Mouse (Mus musculus): ENCODE measurements at regions not wholly inside any gene's neighbourhood (a gene's known extent, or its start where the extent isn't known, plus 50 kb on each side); places are given as distances from the start of the nearest gene placed in this dataset.

GRCm38 (mm10) chr19:15160641-15161040 is 562.8 kb upstream of the Tle4 start:
- no peaks in the 10 kb centered on the region for H3K36me3 ChIP-seq (ENCODE audit: control insufficient read depth, insufficient read depth, low read length)
- no peak overlapping the region for H3K4me3 ChIP-seq (ENCODE audit: low read depth, low read length)
- H3K27ac ChIP-seq (replicated peaks) = no peak overlapping the region
- TF ChIP-seq CTCF (IDR thresholded peaks at IDR 0.05; ENCODE audit: low read depth) (no peak), EP300 (optimal IDR thresholded peaks at IDR 0.05) (no peak)
- H3K9me3 ChIP-seq (ENCODE audit: control insufficient read depth, low read length) = no peaks in the 10 kb centered on the region
- no peaks in the 10 kb centered on the region for H3K4me1 ChIP-seq (replicated peaks; ENCODE audit: control insufficient read depth, insufficient read depth)
- no peak overlapping the region for H3K4me2 ChIP-seq (replicated peaks; ENCODE audit: low read depth)
- no peaks in the 10 kb centered on the region for H3K27me3 ChIP-seq (ENCODE audit: control insufficient read depth, insufficient read depth, low read length)
- H3K9ac ChIP-seq (ENCODE audit: low read length) = no peak overlapping the region
- no peak for DNase-seq (ENCODE audit: low spot score)
- no peak for ATAC-seq (ENCODE audit: low FRiP score, low TSS enrichment)
- 43% methylated on average over 3 of the region's 3 CpGs for WGBS

DNA sequence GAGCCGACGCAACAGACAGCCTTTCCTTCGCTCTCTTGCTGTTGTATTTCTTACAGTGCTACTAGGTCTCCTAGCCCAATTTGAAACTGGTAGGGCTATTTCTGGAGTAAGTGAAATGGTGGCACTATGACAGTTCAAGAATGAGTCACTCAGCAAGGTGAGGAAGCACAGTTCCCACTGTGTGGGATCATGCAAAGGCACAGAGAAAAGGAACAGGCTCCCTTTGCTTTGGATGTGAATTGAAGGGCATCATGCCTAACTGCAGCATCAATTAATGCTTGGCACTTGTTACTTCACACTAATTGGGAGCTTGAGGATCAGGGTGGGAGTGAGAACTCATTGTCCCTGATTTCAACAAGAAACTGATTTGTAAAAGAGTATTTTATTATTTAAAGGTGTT is 560.8 kb upstream of the Tle4 start:
- ATAC-seq (ENCODE audit: low FRiP score, low TSS enrichment) (no peak), DNase-seq (ENCODE audit: low spot score) (no peak)
- WGBS = 94% methylated on average over 3 of the region's 3 CpGs
- H3K9ac ChIP-seq (ENCODE audit: low read length) = no peak overlapping the region
- H3K27ac ChIP-seq (replicated peaks) = no peak overlapping the region
- no peaks in the 10 kb centered on the region for H3K36me3 ChIP-seq (ENCODE audit: control insufficient read depth, insufficient read depth, low read length)
- H3K4me1 ChIP-seq (replicated peaks; ENCODE audit: control insufficient read depth, insufficient read depth) = no peaks in the 10 kb centered on the region
- H3K27me3 ChIP-seq (ENCODE audit: control insufficient read depth, insufficient read depth, low read length) = no peaks in the 10 kb centered on the region
- no peak overlapping the region for H3K4me2 ChIP-seq (replicated peaks; ENCODE audit: low read depth)
- no peak overlapping the region for H3K4me3 ChIP-seq (ENCODE audit: low read depth, low read length)
- TF ChIP-seq CTCF (IDR thresholded peaks at IDR 0.05; ENCODE audit: low read depth) (no peak), EP300 (optimal IDR thresholded peaks at IDR 0.05) (no peak)
- no peaks in the 10 kb centered on the region for H3K9me3 ChIP-seq (ENCODE audit: control insufficient read depth, low read length)

DNA sequence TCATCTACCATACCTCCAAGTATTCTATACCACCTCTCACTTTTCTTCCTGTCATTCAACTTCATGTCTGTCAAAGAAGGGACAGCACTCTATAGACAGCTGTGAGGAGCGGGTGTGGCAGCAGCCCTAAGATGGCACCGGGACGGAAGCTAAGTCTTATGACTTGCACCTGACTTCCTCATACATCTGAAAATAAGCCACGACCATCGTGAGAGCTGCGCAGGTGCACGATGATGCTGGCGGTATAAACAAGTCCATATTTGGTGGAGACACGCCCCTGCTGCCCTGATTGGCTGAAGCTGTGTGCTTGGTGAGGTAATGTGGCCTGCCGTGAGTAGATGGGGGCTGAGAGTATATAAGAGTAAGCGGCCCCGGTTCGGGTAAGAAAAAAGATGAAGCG is 560.3 kb upstream of the Tle4 start:
- no peak for DNase-seq (ENCODE audit: low spot score)
- ATAC-seq (ENCODE audit: low FRiP score, low TSS enrichment) = no peak
- no peak overlapping the region for H3K27ac ChIP-seq (replicated peaks)

GRCm38 (mm10) chr19:15154693-15155092 is 556.8 kb upstream of the Tle4 start:
- TF ChIP-seq CTCF (IDR thresholded peaks at IDR 0.05; ENCODE audit: low read depth) = no peak
- TF ChIP-seq EP300 (optimal IDR thresholded peaks at IDR 0.05) = no peak
- Histone ChIP-seq H3K27me3 (ENCODE audit: control insufficient read depth, insufficient read depth, low read length) (no peaks in the 10 kb centered on the region), H3K27ac (replicated peaks) (no peak overlapping the region), H3K4me3 (ENCODE audit: low read depth, low read length) (no peak overlapping the region), H3K4me2 (replicated peaks; ENCODE audit: low read depth) (no peak overlapping the region), H3K9ac (ENCODE audit: low read length) (no peak overlapping the region), H3K36me3 (ENCODE audit: control insufficient read depth, insufficient read depth, low read length) (no peaks in the 10 kb centered on the region), H3K9me3 (ENCODE audit: control insufficient read depth, low read length) (no peaks in the 10 kb centered on the region), H3K4me1 (replicated peaks; ENCODE audit: control insufficient read depth, insufficient read depth) (no peaks in the 10 kb centered on the region)
- DNase-seq (ENCODE audit: low spot score) (no peak), ATAC-seq (ENCODE audit: low FRiP score, low TSS enrichment) (no peak)
- WGBS = 38% methylated on average over 2 of the region's 2 CpGs

More for the DNA sequence above, 560.3 kb upstream of the Tle4 start:
- Histone ChIP-seq H3K9ac (ENCODE audit: low read length) (no peak overlapping the region), H3K36me3 (ENCODE audit: control insufficient read depth, insufficient read depth, low read length) (no peaks in the 10 kb centered on the region), H3K4me1 (replicated peaks; ENCODE audit: control insufficient read depth, insufficient read depth) (no peaks in the 10 kb centered on the region), H3K4me2 (replicated peaks; ENCODE audit: low read depth) (no peak overlapping the region), H3K4me3 (ENCODE audit: low read depth, low read length) (no peak overlapping the region), H3K27me3 (ENCODE audit: control insufficient read depth, insufficient read depth, low read length) (no peaks in the 10 kb centered on the region), H3K9me3 (ENCODE audit: control insufficient read depth, low read length) (no peaks in the 10 kb centered on the region)
- 83% methylated on average over 14 of the region's 14 CpGs for WGBS
- TF ChIP-seq EP300 (optimal IDR thresholded peaks at IDR 0.05) (no peak), CTCF (IDR thresholded peaks at IDR 0.05; ENCODE audit: low read depth) (no peak)

DNA sequence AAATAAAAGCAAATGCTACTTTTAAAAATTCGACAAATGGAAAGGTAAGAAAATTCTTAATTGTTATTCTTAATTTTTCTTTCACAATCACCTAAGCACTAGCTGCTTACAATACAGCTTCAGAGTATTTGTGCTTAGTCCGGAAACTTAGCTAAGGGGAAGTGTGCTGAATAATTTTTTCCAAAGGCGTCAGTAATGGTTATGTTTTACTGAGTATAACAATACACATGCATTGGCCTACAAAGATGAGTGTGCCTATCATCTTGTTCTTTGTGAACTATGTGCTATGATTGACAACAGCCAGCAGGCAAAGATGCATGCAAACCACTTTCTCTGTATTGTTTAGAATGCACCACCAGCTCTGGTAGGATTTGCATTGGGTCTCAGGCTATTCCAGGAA is 548.5 kb upstream of the Tle4 start:
- 86% methylated on average over 3 of the region's 3 CpGs for WGBS
- Histone ChIP-seq H3K9me3 (ENCODE audit: control insufficient read depth, low read length) (no peaks in the 10 kb centered on the region), H3K27me3 (ENCODE audit: control insufficient read depth, insufficient read depth, low read length) (no peaks in the 10 kb centered on the region), H3K27ac (replicated peaks) (no peak overlapping the region), H3K4me2 (replicated peaks; ENCODE audit: low read depth) (no peak overlapping the region), H3K4me3 (ENCODE audit: low read depth, low read length) (no peak overlapping the region), H3K4me1 (replicated peaks; ENCODE audit: control insufficient read depth, insufficient read depth) (no peaks in the 10 kb centered on the region), H3K36me3 (ENCODE audit: control insufficient read depth, insufficient read depth, low read length) (no peaks in the 10 kb centered on the region), H3K9ac (ENCODE audit: low read length) (no peak overlapping the region)
- no peak for DNase-seq (ENCODE audit: low spot score)
- no peak for TF ChIP-seq EP300 (optimal IDR thresholded peaks at IDR 0.05)
- TF ChIP-seq CTCF (IDR thresholded peaks at IDR 0.05; ENCODE audit: low read depth) = no peak
- no peak for ATAC-seq (ENCODE audit: low FRiP score, low TSS enrichment)

DNA sequence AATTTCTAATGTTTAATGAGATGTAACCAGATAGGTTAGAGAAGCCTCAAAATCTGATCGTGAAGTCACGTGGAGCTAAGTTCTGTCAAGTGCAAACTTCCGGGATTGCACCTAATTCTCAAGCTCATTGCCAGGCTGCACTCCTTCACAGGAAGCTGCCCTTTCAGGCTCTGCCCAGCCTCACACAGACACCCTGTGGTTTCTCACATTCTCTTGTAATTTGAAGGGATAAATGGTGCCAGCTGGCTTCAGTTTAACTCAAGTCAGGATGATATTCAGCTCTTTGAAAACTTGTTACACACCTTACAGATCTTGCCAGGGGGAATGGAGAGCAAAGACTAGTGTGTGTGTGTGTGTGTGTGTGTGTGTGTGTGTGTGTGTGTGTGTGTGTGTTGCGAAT is 529.3 kb upstream of the Tle4 start:
- Histone ChIP-seq H3K4me2 (replicated peaks; ENCODE audit: low read depth) (no peak overlapping the region), H3K4me3 (ENCODE audit: low read depth, low read length) (no peak overlapping the region), H3K36me3 (ENCODE audit: control insufficient read depth, insufficient read depth, low read length) (no peaks in the 10 kb centered on the region), H3K9ac (ENCODE audit: low read length) (no peak overlapping the region), H3K27ac (replicated peaks) (no peak overlapping the region), H3K9me3 (ENCODE audit: control insufficient read depth, low read length) (no peaks in the 10 kb centered on the region), H3K4me1 (replicated peaks; ENCODE audit: control insufficient read depth, insufficient read depth) (no peaks in the 10 kb centered on the region), H3K27me3 (ENCODE audit: control insufficient read depth, insufficient read depth, low read length) (no peaks in the 10 kb centered on the region)
- DNase-seq (ENCODE audit: low spot score) (no peak), ATAC-seq (ENCODE audit: low FRiP score, low TSS enrichment) (no peak)
- TF ChIP-seq EP300 (optimal IDR thresholded peaks at IDR 0.05) = no peak
- no peak for TF ChIP-seq CTCF (IDR thresholded peaks at IDR 0.05; ENCODE audit: low read depth)
- 48% methylated on average over 4 of the region's 4 CpGs for WGBS

Data from stomach, postnatal 0 days (tissue).